Mouse (Mus musculus) adipocyte (in vitro differentiated cells): ENCODE measurements around the gene Elk3.
"Not testable (repeated sequence)": the region's sequence is repeated elsewhere in the genome, so short reads cannot be mapped to it uniquely, and the experiment has no call there.

ENCODE experiments used
- DNase-seq: peaks from one replicate; pipeline ENCODE4 v3.0.0-alpha.2; 2016; ENCODE audit warnings: low spot score

Elk3 gene

DNA sequence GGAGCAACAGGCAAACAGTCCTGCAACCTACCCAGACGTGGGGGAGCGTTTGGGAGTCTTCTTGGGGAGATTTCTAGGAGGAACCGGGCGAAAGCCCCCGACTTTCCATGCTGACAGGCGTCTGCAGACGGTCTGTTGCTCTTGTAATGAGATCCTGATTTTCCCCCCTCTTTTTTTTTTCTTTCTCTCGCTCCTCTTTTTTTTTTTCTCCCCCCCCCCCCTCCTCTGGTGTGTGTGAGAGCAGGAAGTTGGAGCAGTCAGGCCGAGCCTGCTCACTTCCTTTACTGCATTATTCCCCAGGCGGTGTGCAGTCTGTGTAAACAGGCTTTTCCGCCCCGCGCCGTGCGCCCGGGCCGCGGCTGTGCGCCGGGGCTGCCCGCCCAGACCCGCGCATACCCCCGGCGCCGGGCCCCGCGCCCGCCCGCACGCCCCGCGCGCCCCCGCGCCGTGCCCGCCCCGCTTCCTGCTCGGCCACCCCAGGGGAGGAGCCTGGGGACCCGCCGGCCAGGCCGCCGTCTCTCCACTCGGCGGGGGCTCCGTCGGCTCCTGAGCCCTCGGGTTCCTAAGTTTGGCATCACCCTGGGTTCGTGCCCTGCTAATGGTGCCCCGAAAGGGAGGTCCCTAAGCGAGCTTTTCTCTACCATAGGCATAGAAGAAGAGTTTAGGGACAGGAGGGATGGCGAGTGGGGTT is at the start of gene Elk3:
Gene Elk3, minus strand, starts transcription at position 415 of the 691 bp plus-strand sequence.
- peak; percentile 22 for DNase-seq

DNA sequence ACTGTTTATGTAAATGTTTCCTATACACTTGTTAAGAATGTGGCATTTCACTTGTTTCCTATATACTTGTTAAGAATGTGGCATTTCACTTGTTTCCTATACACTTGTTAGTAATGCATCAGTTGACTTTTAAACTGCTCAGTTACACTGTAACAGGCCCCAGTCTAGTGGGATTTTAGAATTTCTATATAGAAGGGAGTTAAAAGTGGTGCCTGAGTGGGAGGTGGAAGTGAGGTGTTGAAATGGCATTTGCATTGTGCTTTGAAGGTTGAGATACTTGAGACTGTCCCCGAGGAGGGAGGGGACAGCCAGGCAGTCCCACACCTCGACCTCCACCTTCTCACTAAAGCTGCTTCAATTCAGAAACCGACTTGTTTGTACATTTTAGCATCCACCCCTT is 49.7 kb upstream of the Elk3 start:
- DNase-seq: no peak

DNA sequence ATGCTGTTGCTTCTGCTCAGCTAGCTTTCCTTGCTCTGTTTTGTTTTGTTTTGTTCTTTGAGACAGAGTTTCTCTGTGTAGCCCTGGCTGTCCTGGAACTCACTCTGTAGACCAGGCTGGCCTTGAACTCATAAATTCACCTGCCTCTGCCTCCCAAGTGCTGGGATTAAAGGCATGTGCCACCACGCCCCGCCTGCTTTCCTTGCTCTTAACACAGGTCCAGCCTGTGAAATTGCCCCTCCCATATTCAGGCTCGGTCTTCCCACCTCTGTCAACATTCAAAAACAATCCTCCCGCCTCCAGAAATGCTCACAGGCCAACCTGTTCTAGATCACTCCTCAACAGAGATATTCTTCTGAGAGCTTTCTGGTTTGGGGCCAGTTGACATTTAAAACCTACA is 49.3 kb upstream of the Elk3 start:
- DNase-seq: not testable (repeated sequence)

DNA sequence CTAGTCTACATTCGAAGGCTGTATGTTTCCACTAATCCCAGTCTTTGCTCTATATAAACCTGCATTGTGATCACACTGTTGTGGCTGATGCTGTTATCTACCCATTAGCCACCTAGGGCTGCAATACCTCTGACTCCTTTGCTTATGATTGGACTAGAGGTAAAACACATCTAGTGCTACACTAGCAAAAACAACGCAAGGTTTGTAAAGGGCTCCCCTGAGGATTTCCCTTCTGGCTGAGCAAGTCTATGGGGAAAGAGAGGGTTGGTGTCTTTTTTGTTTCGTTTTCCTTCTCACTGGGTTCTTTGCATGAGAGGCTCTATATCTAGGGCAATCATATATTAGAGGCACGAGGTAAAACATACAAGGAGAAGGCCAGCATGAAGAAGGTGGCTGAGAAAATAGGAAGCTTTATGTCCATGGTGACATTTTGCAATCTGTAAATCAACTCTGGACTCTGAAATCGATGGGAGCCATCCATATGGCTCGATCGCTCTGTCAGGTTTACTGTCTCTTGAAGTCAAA is 48.5 kb upstream of the Elk3 start:
- DNase-seq: no peak

GRCm38 (mm10) chr10:93358878-93359277 is 47.9 kb upstream of the Elk3 start:
- DNase-seq: no peak

DNA sequence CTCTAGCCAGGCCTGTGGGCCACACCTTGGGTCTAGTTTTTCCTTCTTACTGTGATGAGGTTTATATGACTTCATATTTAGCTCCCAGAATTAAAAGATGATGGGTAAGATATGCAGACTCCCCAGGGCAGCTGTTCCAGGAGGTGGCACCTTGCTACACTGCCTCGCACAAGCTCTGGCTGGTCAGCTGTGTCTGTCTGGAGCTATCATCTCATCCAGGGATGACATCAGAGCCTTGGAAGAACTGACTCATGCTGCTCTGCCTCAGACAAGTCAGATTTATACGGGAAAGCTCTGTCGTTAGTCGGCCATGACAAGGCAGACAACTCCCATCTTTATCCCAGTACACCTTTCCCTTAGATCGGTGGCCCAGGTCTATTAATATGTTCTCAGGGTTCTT is 46.2 kb upstream of the Elk3 start:
- DNase-seq: no peak

GRCm38 (mm10) chr10:93356122-93356521 is 45.2 kb upstream of the Elk3 start:
- no peak for DNase-seq

DNA sequence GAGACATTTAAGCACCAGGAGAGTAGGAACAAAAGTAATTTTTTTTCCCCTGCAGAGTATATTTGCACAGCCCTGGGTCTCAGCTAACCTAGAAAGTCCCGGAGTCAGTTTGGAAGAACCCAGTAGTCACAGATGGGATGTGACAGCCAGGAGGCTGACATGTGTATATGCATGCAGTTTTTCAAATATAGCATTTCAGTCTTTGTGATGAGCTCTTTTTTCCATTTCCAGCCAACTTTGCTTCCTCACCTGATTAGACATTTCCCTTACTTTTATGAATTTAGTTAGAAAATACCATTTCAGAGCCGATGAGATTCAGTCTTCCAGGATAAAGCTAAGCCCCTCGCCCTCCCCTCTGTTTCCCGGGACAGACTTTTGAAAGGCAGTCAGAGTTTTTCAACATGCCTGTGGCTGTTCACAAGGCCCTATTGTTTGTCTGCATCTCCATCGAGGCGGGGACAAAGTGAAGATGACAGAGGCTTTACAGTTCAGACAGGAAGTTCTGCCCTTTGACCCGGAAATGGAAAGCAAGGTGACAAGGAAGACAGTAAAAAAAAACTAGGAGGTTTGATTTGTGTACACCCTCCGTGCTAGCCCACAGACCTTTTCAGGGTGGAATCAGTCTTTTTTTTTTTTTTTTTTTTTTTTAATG is 44.5 kb upstream of the Elk3 start:
- DNase-seq: no peak

DNA sequence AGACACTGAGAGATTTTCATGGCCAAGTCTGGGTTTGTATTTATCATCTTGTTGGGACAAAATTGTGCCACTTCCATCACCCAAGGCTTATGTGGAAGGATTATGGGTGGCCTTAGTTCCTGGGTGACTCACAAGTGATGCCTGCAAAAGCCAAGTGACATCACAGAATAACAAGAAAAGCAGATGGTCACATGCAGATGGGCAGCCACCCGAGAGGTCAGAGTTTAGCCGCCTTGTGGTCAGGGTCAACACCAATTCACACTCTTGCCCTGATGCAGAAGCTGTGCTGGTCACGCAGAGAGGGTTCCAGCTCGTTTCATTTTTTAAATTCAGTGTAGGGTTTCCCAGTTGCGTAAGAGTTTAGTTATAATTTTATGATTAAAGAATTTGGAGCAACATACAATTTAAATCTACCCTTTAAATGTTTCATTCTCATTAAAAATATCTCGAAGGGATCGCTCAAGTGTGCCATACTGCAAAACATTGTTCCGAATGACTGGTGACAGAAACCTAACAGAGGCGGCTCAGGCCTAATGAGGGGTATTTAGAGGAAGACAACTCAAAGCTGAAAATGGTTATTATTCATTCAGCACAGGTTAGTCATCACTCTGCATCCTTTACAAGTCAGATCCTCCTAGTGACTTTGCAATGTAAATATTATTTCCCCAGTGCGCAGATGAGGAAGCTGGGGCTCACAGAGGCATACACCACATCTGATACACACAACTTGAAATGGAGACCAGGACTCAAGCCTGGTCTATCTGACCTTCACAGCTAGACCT is 42.8 kb upstream of the Elk3 start:
- DNase-seq: no peak

GRCm38 (mm10) chr10:93347918-93348505 is 37.1 kb upstream of the Elk3 start:
- no peak for DNase-seq

GRCm38 (mm10) chr10:93347387-93347786 is 36.5 kb upstream of the Elk3 start:
- no peak for DNase-seq

- no peak for DNase-seq
These were observed 35.4 kb upstream of the Elk3 start for GRCm38 (mm10) chr10:93346208-93346936.

DNA sequence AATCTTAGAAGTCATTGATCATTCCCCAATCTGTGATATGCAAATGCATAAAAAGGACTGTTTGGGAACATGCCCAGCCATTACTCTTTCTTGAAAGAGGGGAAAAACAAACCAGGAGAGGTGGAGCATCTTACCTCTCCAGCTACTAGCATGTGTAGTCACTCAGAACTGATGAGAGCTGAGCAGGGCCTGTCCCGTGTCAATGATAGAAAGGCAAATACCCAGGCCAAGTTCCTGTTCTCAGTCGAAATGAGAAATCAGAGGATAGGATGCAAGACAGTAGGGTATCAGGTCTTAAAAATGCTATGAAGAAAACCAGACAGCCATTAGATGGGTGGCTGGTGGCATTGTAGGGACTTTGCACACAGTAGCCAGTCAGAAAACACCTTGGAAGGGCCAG is 34.6 kb upstream of the Elk3 start:
- DNase-seq: no peak

GRCm38 (mm10) chr10:93343469-93343868 is 32.5 kb upstream of the Elk3 start:
- no peak for DNase-seq

- no peak for DNase-seq
These were observed 32.1 kb upstream of the Elk3 start for GRCm38 (mm10) chr10:93342986-93343385.

- peak; percentile 68 for DNase-seq
These were observed 27.6 kb upstream of the Elk3 start for GRCm38 (mm10) chr10:93338526-93338925.

DNA sequence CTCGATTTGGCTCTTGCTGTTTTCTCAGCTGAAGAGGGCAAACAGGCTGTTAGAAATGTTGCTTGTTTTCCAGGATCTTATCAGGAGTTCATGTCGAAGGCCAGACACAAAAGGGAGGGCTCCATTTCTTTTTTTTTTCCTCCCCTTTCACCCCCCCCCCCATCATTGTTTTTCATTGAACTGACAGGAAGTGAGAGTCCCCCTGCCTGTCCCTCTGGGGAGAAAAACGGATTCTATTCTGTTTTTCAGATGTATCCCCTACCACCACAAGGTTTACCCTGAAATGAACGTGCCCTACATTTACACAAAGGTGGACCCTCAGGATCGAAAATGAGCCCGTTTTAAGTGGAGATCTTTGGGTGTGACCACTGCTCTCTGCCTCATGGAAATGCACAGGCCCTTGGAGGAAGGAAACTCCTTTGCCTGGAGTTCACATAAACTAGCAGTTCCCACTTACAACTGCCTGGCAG is 25.6 kb upstream of the Elk3 start:
- no peak for DNase-seq

DNA sequence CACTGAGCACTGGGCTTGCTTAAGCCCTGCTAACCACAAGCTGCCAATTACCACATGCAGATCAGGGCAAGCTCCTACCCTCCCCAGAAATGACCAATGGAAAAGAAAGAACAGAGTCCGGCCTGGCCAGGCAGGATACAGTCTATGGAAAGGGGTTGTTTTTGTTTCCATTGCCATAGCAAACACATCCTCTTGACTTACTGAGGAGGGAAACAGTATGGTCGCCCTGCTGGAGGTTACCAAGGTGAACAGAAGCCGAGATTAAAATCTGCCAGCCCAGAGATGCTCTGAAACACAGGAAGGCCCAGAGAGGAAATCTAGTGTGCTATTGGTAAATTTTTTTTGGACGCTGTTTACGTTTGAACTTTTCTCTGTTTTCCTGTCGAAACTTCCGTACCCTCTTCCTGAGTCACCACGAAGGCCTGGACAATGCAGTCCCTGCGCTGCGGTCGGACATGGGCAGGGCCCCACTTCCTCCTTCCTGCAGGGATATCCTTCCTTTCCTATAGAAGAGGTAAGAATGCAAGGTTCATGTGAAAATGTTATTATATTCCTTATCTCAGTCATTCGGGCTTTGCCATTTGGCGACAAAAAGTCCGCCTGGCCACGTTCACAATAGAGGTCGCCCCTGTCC is 25.0 kb upstream of the Elk3 start:
- no peak for DNase-seq

DNA sequence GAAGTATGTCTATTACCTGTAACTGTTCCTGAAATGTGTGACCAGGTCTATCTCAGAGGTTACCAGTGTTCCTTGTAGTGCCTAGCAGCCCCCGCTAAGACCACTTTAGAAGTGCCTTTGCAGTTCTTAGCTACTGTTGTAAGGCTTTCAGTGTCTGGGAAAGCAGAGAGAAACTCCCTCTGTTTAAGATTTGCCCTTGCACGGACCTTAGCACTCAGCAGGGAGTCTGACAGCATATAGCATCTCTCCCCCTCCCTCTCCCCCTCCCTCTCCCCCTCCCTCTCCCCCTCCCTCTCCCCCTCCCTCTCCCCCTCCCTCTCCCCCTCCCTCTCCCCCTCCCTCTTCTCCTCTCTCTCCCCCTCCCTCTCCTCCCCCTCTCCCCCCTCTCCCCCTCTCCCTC is 24.1 kb upstream of the Elk3 start:
- DNase-seq: no peak

- no peak for DNase-seq
These were observed 22.3 kb upstream of the Elk3 start for GRCm38 (mm10) chr10:93333239-93333638.

GRCm38 (mm10) chr10:93332261-93332809 is 21.4 kb upstream of the Elk3 start:
- peak; percentile 58 for DNase-seq
